Mouse (Mus musculus): ENCODE measurements at regions not wholly inside any gene's neighbourhood (a gene's known extent, or its start where the extent isn't known, plus 50 kb on each side); places are given as distances from the start of the nearest gene placed in this dataset.

DNA sequence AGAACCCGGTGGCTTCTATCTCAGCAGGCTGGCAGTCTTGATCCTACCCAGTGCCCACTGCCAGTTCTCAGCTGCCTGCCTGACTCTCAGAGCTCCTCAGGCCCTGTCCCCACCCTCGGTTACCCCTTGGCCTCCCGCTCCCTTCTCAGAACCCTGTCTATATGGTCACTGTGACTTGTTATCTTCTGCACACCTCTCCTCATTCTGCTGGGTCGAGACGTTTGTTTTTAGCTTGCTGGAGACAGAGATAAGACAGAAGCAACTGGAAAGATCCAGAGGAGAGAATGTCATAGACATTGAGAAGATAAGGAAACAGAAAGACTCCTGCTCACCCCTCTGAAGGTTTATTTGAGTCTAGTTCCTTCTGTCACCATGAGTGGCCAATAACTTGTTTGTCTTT, 53.8 kb upstream of the Phc1 start:
- DNase-seq (ENCODE audit: low read depth, low spot score): no peak

DNA sequence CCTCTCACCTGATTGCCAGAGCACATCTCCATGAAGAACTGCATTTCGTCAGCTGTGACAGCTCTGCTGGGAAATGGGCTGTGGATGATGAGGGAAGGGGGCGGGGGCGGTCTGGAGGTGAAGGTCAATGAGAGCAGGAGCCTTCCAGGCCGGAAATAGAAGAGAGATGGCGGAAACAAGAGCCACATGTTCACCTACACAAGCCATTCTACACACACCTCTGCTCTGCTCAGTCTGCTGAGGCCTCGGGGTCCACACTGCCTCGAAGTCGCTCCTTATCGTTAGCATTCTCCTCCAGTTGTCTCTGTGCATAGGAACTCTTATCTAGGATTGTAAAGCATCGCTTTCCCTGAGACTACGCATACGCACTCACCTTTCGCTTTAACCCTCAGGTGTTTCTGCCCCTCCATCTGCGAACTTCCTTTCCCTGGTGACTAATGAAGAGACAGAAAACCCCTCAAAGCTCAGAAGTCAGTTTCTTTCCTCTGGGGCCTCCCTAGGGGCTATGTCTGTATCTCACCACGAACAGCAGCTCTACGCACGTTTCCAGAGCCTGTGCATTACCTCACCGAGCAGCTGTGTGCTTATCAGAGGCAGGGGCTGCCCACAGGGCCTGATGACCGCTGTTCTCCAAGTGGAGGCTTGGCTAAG, 53.0 kb upstream of the Phc1 start:
- DNase-seq (ENCODE audit: low read depth, low spot score): no peak

DNA sequence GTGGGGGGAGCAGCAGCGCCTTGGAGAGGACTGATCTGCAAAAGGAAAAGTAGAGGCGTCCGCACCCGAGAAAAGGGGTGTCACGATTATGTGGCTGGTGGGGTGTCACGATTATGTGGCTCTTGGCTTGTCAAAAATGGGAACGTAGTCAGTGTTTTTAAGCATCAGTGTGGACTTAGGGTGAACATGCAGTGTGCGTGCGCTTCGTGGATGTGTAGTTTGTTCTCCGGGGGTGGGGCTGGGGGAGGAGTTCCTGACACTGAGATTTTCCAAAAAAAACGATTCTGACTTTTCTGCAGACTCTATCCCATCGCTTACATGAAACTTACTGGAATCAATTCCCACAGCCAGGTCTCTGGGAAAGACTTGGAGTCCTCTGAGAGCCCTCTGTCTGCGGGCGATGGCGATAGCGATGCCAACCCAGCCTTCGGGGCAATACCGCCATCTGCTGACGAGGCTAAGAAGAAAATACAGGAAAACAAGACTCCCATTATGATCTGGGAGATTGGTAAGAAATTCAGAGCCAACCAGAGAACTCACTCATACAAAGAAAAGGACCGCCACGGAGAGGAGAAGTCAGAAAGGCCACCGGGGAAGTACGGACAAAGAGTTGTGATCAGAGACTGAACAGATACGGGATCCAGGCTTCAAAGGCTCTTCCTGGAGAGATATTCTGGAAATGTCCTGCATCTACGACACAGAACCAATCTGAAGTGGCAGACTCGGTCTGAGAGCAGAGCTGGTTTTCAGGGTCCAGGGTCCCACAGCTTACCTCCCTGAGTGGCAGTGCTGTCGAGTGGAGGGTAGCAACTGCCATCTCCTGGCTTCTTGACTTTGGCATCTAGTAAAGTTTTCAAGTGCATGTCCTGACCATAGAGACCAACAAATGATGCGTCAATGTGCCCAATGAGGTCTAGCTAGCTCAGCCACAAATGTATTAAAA, 51.6 kb upstream of the Phc1 start:
- DNase-seq (ENCODE audit: low read depth, low spot score): peak; percentile 83

DNA sequence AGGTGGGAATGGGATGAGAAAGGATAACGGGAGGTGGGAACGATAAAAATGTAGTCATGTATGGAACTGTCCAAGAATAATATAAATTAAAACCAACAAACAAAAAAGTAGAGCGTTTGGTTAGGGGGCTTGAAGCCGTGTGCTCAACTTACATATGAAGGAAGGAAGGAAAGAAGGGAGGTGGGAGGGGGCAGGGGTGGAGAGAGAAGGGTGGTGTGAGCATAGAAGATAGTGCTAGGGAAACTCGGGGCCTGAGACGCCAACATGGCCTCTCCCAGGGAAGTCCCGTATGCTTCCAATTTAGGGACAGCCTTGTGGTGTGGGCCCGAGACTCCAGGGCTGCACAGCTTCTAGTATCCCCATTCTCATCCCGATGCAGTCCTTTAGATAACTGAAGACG, 50.8 kb upstream of the Phc1 start:
- no peak for DNase-seq (ENCODE audit: low read depth, low spot score)

DNA sequence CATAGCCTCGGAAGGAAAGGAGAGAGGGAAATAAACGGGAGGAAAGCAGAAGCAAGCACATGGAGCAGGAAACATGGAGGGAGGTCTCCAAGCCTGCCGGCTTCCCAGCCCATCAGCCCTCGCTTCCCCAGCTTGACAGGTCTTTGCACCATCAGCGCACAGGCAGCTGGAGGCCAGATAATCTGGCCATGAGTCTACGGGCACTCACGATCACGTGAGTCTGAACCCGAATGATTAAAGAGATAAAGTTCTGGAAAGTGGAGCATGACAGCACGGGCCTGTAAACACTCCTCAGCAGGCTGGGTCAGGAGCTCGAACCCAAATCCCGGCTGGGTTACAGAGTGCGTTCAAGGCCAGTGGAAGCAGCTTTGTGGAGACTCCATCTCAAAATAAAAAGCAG, 50.4 kb upstream of the Phc1 start:
- no peak for DNase-seq (ENCODE audit: low read depth, low spot score)
